Comparison of ENCODE assay signal across 9 mouse cellular contexts in the genomic region with DNA sequence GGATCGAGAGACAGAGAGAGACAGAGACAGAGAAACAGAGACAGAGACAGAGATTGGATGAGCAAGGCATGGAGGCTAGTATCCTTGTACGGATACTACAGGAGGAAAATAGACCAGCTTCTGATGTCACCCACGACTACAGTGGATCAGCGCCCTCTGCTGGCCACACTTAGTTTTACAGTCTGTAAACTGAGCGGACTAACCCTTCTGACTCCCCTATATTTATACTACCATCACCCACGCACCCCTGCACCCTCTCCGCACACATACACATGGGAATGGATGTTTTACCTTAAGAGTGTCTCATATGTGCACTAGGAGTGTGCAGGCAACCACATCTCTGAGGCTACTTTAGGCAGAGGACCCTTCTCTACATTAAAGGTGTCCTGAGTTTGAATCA. TPM values are rescaled to one million over a fixed set of nuclear protein-coding genes. Genes with fewer than 3 reads are reported as not detected.
DNase-seq lines count a peak whose midpoint lies in the region; ATAC-seq lines count a peak whose summit lies in the region.
"Had no signal": no experiment of that assay in that cellular context is flagged by ENCODE, and none has a peak within 500 bp of the region (broad histone marks: within the 10 kb centered on the region; RNA-seq: fewer than 3 reads in every experiment).

No protein-coding gene starts in this region.

- no peaks in the 10 kb centered on the region for H3K36me3 ChIP-seq in forebrain, embryonic 15.5 days
- H3K36me3 ChIP-seq in liver, embryonic 13.5 days = no peaks in the 10 kb centered on the region

- 16% methylated on average over 7 of the region's 7 CpGs for WGBS in forebrain, embryonic 15.5 days
- 17% methylated on average over 7 of the region's 7 CpGs for WGBS in liver, embryonic 13.5 days (ENCODE audit: insufficient replicate concordance)

- no peaks in the 10 kb centered on the region for H3K4me1 ChIP-seq in forebrain, embryonic 15.5 days
- H3K4me1 ChIP-seq in liver, embryonic 13.5 days (replicated peaks) = no peaks in the 10 kb centered on the region

- no peak overlapping the region for H3K4me3 ChIP-seq in forebrain, embryonic 15.5 days
- no peak overlapping the region for H3K4me3 ChIP-seq in liver, embryonic 13.5 days (replicated peaks)

- DNase-seq in urinary bladder, adult 18-20 months (ENCODE audit: low spot score in 2 of 2) = peak; percentile 11 to 45
- DNase-seq in urinary bladder, postnatal 10 days (ENCODE audit: low spot score) = no peak
- DNase-seq in c-Kit-positive CD71-negative TER-119-negative erythroid progenitor cells, embryonic 14.5 days (ENCODE audit: low read depth) = peak; percentile 22
- peak; percentile 54 for DNase-seq in kidney, adult 9 months
- DNase-seq in liver, embryonic 13.5 days = peak; percentile 13
- DNase-seq in retina, adult 2 months (ENCODE audit: low read depth, low spot score) = peak; percentile 32
- DNase-seq in urinary bladder, postnatal 36 days (ENCODE audit: low spot score in 2 of 2) = peak; percentile 24 to 49

- H3K9ac ChIP-seq in forebrain, embryonic 15.5 days (replicated peaks) = no peak overlapping the region
- no peak overlapping the region for H3K9ac ChIP-seq in liver, embryonic 13.5 days

- no peak overlapping the region for H3K27ac ChIP-seq in forebrain, embryonic 15.5 days (replicated peaks)
- H3K27ac ChIP-seq in liver, embryonic 13.5 days = no peak overlapping the region

- H3K9me3 ChIP-seq in forebrain, embryonic 15.5 days = no peaks in the 10 kb centered on the region
- no peaks in the 10 kb centered on the region for H3K9me3 ChIP-seq in liver, embryonic 13.5 days (replicated peaks)

- H3K27me3 ChIP-seq in forebrain, embryonic 15.5 days = no peaks in the 10 kb centered on the region
- peaks cover 7% of the 10 kb centered on the region; the same call in 1 of the 2 replicates for H3K27me3 ChIP-seq in liver, embryonic 13.5 days

- peak; percentile 63; the same call in 1 of the 2 replicates for ATAC-seq in forebrain, embryonic 15.5 days (replicated peaks)
- ATAC-seq in liver, embryonic 13.5 days (ENCODE audit: low read depth) = no peak

- H3K4me2 ChIP-seq in forebrain, embryonic 15.5 days (replicated peaks) = no peak overlapping the region
- no peak overlapping the region for H3K4me2 ChIP-seq in liver, embryonic 13.5 days

RNA-seq across cellular contexts. Expression of a gene that starts 12.4 kb away (rescaled TPM):
- polyA plus RNA-seq in forebrain, embryonic 15.5 days (2015; fragmentation: Nextera tagmentation; extraction: Ambion mirVana) = 0.11 TPM in 1 of 2 replicates, not detected in the other
- polyA plus RNA-seq in liver, embryonic 13.5 days (2015; fragmentation: Nextera tagmentation; extraction: Ambion mirVana) = 0.05 TPM in 1 of 2 replicates, not detected in the other

RNA-seq across cellular contexts. Expression of a gene that starts 57.0 kb away (rescaled TPM):
- not detected in 2 replicates for polyA plus RNA-seq in forebrain, embryonic 15.5 days (2015; fragmentation: Nextera tagmentation; extraction: Ambion mirVana)
- not detected in 2 replicates for polyA plus RNA-seq in liver, embryonic 13.5 days (2015; fragmentation: Nextera tagmentation; extraction: Ambion mirVana)
- polyA plus RNA-seq: heart, embryonic 14.5 days had no signal
